Mouse (Mus musculus) G1E (cell line): Measurements from ENCODE around the gene Smug1.

Experiments
- CTCF ChIP-seq: IDR thresholded peaks from 2 replicates; pipeline ENCODE4 v1.5.1; 2012; ENCODE audit warnings: low read depth, low read length, inconsistent platforms, mixed read lengths
- GATA1 ChIP-seq: IDR thresholded peaks from 2 replicates; pipeline ENCODE4 v1.6.1; 2012; ENCODE audit warnings: borderline replicate concordance, low read length, inconsistent platforms, mixed read lengths
- TAL1 ChIP-seq: conservative IDR thresholded peaks from 2 replicates; pipeline ENCODE4 v1.6.1; 2012; ENCODE audit warnings: low read depth, low read length, inconsistent platforms, mixed read lengths

- TF ChIP-seq TAL1 (no peak), CTCF (no peak), GATA1 (no peak)
Measured at GRCm38 (mm10) chr15:103147422-103147690, 19.5 kb downstream of the Smug1 start.
